Mouse (Mus musculus) hindbrain, embryonic 11.5 days (tissue): Measurements from ENCODE around the gene Rimkla. TPM values are rescaled to one million over a fixed set of nuclear protein-coding genes. Genes with fewer than 3 reads are reported as not detected.
A peak's percentile ranks its signal among the peaks of the same experiment; 100 is the strongest.

Experiments used
- ATAC-seq: fragments of 200-750 bp; cut with Nextera tagmentation; 2 replicates; pipeline ENCODE4 v1.8.0; 2017; ENCODE audit warnings: mild to moderate bottlenecking, moderate TSS enrichment, moderate library complexity; ENCODE audit not compliant: low FRiP score
- DNase-seq: peaks from one replicate; pipeline ENCODE4 v3.0.0-alpha.2; 2015; ENCODE audit warnings: low spot score
- H3K27ac ChIP-seq: fragments of 300-500 bp; sonication (generic); 2 replicates; pipeline ENCODE4 v1.5.1; 2014; ENCODE audit warnings: mild to moderate bottlenecking, low read depth, low read length
- H3K27me3 ChIP-seq: fragments of 300-500 bp; sonication (generic); 2 replicates; pipeline ENCODE4 v1.6.1; 2014; ENCODE audit warnings: mild to moderate bottlenecking, low read length, moderate library complexity, mixed read lengths; ENCODE audit not compliant: control insufficient read depth, insufficient read depth
- H3K36me3 ChIP-seq: fragments of 300-500 bp; sonication (generic); 2 replicates; pipeline ENCODE4 v1.6.1; 2014; ENCODE audit warnings: mild to moderate bottlenecking, low read length, moderate library complexity, mixed read lengths; ENCODE audit not compliant: control insufficient read depth, insufficient read depth
- H3K4me1 ChIP-seq: fragments of 300-500 bp; sonication (generic); replicated peaks from 2 replicates; pipeline ENCODE4 v1.6.1; 2014; ENCODE audit warnings: low read length, mixed read lengths; ENCODE audit not compliant: control insufficient read depth, insufficient read depth
- H3K4me2 ChIP-seq: fragments of 300-500 bp; sonication (generic); replicated peaks from 2 replicates; pipeline ENCODE4 v1.6.1; 2014; ENCODE audit warnings: mild to moderate bottlenecking, low read depth, low read length
- H3K4me3 ChIP-seq: fragments of 300-500 bp; sonication (generic); 2 replicates; pipeline ENCODE4 v1.5.1; 2014; ENCODE audit warnings: low read depth, low read length
- H3K9ac ChIP-seq: fragments of 300-500 bp; sonication (generic); 2 replicates; pipeline ENCODE4 v1.6.1; 2014; ENCODE audit warnings: low read depth, low read length
- H3K9me3 ChIP-seq: fragments of 300-500 bp; sonication (generic); 2 replicates; pipeline ENCODE4 v1.6.1; 2016; ENCODE audit warnings: low read length; ENCODE audit not compliant: control insufficient read depth
- WGBS: fragments of 180-500 bp; shearing (Covaris S2); extraction: QIAGEN DNeasy Blood & Tissue Kit; methylation state at CpG from one replicate; pipeline ENCODE4 v1.1.7; 2014; 5-methylcytosine and 5-hydroxymethylcytosine counted together
- polyA plus RNA-seq: library from polyadenylated mRNA; unstranded; fragments of >200 nt; fragmentation: Nextera tagmentation; extraction: Ambion mirVana; gene quantifications from 2 replicates; pipeline ENCODE4 v1.2.1, GENCODE M21; 2014

The Rimkla gene
- polyA plus RNA-seq, 1 experiment from 2014 or later = 5.7 TPM

- no peak overlapping the region for H3K9ac ChIP-seq
- no peak overlapping the region for H3K4me2 ChIP-seq
- no peak overlapping the region for H3K4me3 ChIP-seq
- WGBS = 62% methylated on average over 11 of the region's 11 CpGs
- DNase-seq (no peak), ATAC-seq (no peak)
- H3K27me3 ChIP-seq = no peaks in the 10 kb centered on the region
- H3K9me3 ChIP-seq = no peaks in the 10 kb centered on the region
- H3K27ac ChIP-seq = no peak overlapping the region
- H3K4me1 ChIP-seq = no peaks in the 10 kb centered on the region
- H3K36me3 ChIP-seq = no peaks in the 10 kb centered on the region
These were observed 29.3 kb downstream of the Rimkla start for GRCm38 (mm10) chr4:119462858-119463755.

GRCm38 (mm10) chr4:119462457-119462856 is 30.0 kb downstream of the Rimkla start:
- no peak for DNase-seq
- Histone ChIP-seq H3K9ac (no peak overlapping the region), H3K4me3 (no peak overlapping the region), H3K4me2 (no peak overlapping the region), H3K9me3 (no peaks in the 10 kb centered on the region), H3K36me3 (no peaks in the 10 kb centered on the region), H3K27ac (no peak overlapping the region), H3K27me3 (no peaks in the 10 kb centered on the region), H3K4me1 (no peaks in the 10 kb centered on the region)
- ATAC-seq = no peak
- WGBS = 83% methylated on average over 3 of the region's 3 CpGs

DNA sequence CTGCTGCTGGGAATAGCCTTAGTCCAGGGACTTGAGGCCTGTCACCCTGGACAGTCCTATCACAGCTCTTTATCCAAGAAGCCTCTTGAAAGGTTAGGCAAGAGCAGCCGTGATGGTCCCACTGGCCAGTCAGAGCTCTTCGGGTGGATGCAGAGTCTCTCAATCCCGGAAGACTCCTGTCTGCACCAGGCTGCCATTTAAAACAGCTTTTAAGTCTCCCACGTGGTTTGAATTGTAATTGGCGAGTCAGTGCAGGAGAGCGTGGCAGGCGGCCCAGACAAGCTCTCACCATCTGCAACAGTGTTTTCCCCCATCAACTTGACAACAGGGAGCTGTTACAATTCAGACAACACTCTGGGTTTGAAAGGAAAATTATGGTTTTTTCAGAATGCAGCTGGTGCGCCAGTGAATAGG is 31.7 kb downstream of the Rimkla start:
- Histone ChIP-seq H3K9me3 (no peaks in the 10 kb centered on the region), H3K27me3 (no peaks in the 10 kb centered on the region), H3K4me2 (no peak overlapping the region), H3K36me3 (no peaks in the 10 kb centered on the region), H3K4me1 (no peaks in the 10 kb centered on the region), H3K4me3 (no peak overlapping the region), H3K9ac (no peak overlapping the region), H3K27ac (peak overlapping the region; percentile 51)
- WGBS = 56% methylated on average over 8 of the region's 8 CpGs
- ATAC-seq (peak; percentile 85), DNase-seq (peak; percentile 41)

GRCm38 (mm10) chr4:119460296-119460695 is 32.1 kb downstream of the Rimkla start:
- Histone ChIP-seq H3K4me1 (no peaks in the 10 kb centered on the region), H3K4me2 (no peak overlapping the region), H3K27ac (peak overlapping the region; percentile 51), H3K36me3 (no peaks in the 10 kb centered on the region), H3K9ac (no peak overlapping the region), H3K4me3 (no peak overlapping the region), H3K27me3 (no peaks in the 10 kb centered on the region), H3K9me3 (no peaks in the 10 kb centered on the region)
- 73% methylated on average over 5 of the region's 5 CpGs for WGBS
- DNase-seq (peak; percentile 38), ATAC-seq (peak; percentile 41; the same call in 1 of the 2 replicates)

DNA sequence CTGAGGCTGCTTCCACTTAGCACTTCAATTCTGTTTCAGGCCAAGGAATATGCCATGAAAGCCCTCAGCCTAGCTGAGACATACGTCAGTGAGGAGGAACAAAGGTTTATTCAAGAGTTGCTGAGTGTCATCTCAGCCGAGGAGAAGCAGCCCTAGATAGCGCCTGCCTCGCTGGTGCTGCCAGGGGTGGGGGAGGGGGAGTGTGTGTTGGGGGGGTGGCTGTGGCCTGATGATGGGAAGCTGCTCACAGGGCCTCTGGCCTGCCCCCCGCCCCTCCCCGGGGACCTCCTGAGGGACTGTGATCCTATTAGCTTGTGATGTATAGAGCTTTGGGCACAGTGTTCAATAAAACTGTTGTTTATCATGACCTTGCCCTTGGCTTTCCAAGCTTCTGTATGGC is 38.9 kb downstream of the Rimkla start:
- whole genome bisulfite sequencing = 31% methylated on average over 6 of the region's 6 CpGs
- Histone ChIP-seq H3K9me3 (no peaks in the 10 kb centered on the region), H3K36me3 (no peaks in the 10 kb centered on the region), H3K9ac (no peak overlapping the region), H3K4me2 (no peak overlapping the region; the same call in 1 of the 2 replicates), H3K4me1 (no peaks in the 10 kb centered on the region), H3K4me3 (no peak overlapping the region), H3K27me3 (no peaks in the 10 kb centered on the region), H3K27ac (no peak overlapping the region)
- ATAC-seq (peak; percentile 75), DNase-seq (peak; percentile 58)

GRCm38 (mm10) chr4:119453128-119453527 is 39.3 kb downstream of the Rimkla start:
- H3K4me2 ChIP-seq = no peak overlapping the region
- H3K36me3 ChIP-seq = no peaks in the 10 kb centered on the region
- H3K4me3 ChIP-seq = no peak overlapping the region
- H3K4me1 ChIP-seq = no peaks in the 10 kb centered on the region
- H3K9me3 ChIP-seq = no peaks in the 10 kb centered on the region
- WGBS = 71% methylated on average over 5 of the region's 5 CpGs
- peak; percentile 34 for ATAC-seq
- H3K27me3 ChIP-seq = no peaks in the 10 kb centered on the region
- no peak overlapping the region for H3K9ac ChIP-seq
- peak; percentile 6 for DNase-seq
- no peak overlapping the region for H3K27ac ChIP-seq

GRCm38 (mm10) chr4:119450436-119450835 is 42.0 kb downstream of the Rimkla start:
- no peaks in the 10 kb centered on the region for H3K4me1 ChIP-seq
- no peak overlapping the region for H3K9ac ChIP-seq

DNA sequence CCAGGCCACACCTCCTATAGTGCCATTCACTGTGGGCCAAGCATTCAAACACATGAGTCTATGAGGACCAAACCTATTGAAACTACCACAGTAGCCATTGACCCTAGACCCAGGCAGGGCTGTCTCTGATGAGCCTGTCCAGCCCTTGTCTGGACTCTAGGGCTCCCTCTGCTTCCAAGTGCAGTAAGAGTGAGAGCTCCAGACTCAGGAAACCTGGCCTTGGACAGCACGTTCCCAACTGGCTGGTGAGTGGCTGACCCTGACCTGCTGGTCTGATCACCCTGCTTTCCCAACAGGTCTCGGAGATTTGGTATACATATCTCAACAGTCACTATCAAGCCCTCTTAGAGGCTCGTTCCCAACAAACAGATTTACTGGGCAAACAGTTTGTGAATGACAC is 44.6 kb downstream of the Rimkla start:
- Histone ChIP-seq H3K4me1 (no peaks in the 10 kb centered on the region), H3K4me2 (no peak overlapping the region), H3K9ac (no peak overlapping the region), H3K4me3 (no peak overlapping the region), H3K27me3 (no peaks in the 10 kb centered on the region), H3K36me3 (no peaks in the 10 kb centered on the region), H3K9me3 (no peaks in the 10 kb centered on the region), H3K27ac (no peak overlapping the region)
- no peak for ATAC-seq
- no peak for DNase-seq
- 83% methylated on average over 3 of the region's 3 CpGs for WGBS

More at GRCm38 (mm10) chr4:119450436-119450835, 42.0 kb downstream of the Rimkla start:
- ATAC-seq = no peak
- Histone ChIP-seq H3K4me2 (no peak overlapping the region), H3K27ac (no peak overlapping the region), H3K36me3 (no peaks in the 10 kb centered on the region), H3K4me3 (no peak overlapping the region), H3K9me3 (no peaks in the 10 kb centered on the region), H3K27me3 (no peaks in the 10 kb centered on the region)
- no peak for DNase-seq
- WGBS = 69% methylated on average over 7 of the region's 7 CpGs

- H3K9me3 ChIP-seq = no peaks in the 10 kb centered on the region
- no peaks in the 10 kb centered on the region for H3K27me3 ChIP-seq
- no peak for DNase-seq
- H3K4me3 ChIP-seq = no peak overlapping the region
- H3K4me2 ChIP-seq = no peak overlapping the region
- H3K4me1 ChIP-seq = no peaks in the 10 kb centered on the region
- H3K27ac ChIP-seq = no peak overlapping the region
- no peak for ATAC-seq
- H3K36me3 ChIP-seq = no peaks in the 10 kb centered on the region
- no peak overlapping the region for H3K9ac ChIP-seq
- 90% methylated on average over 6 of the region's 6 CpGs for WGBS
These were observed 45.2 kb downstream of the Rimkla start for GRCm38 (mm10) chr4:119447261-119447660.
